Mouse (Mus musculus) limb, embryonic 10.5 days (tissue): ENCODE data around the gene Gtdc1. TPM values are rescaled to one million over a fixed set of nuclear protein-coding genes. Genes with fewer than 3 reads are reported as not detected.

Experiments used
- DNase-seq: peaks from one replicate; pipeline ENCODE4 v3.0.0-alpha.2; 2017; ENCODE audit warnings: low spot score
- H3K27ac ChIP-seq: fragments of 300-500 bp; sonication (generic); 2 replicates; pipeline ENCODE4 v1.5.1; 2016; ENCODE audit warnings: mild to moderate bottlenecking
- H3K27me3 ChIP-seq: fragments of 300-500 bp; sonication (generic); 2 replicates; pipeline ENCODE4 v1.6.1; 2016; ENCODE audit warnings: low read depth, mild to moderate bottlenecking; ENCODE audit not compliant: poor library complexity, severe bottlenecking
- H3K36me3 ChIP-seq: fragments of 300-500 bp; sonication (generic); 2 replicates; pipeline ENCODE4 v1.6.1; 2016; ENCODE audit warnings: mild to moderate bottlenecking, moderate library complexity
- H3K4me1 ChIP-seq: fragments of 300-500 bp; sonication (generic); 2 replicates; pipeline ENCODE4 v1.6.1; 2016
- H3K4me3 ChIP-seq: fragments of 300-500 bp; sonication (generic); 2 replicates; pipeline ENCODE4 v1.5.1; 2016; ENCODE audit warnings: mild to moderate bottlenecking, moderate library complexity
- H3K9me3 ChIP-seq: fragments of 300-500 bp; sonication (generic); replicated peaks from 2 replicates; pipeline ENCODE4 v1.6.1; 2016; ENCODE audit warnings: mild to moderate bottlenecking
- WGBS: fragments of 180-500 bp; shearing (Covaris S2); methylation state at CpG from one replicate; pipeline ENCODE4 v1.1.7; 2016; 5-methylcytosine and 5-hydroxymethylcytosine counted together
- polyA plus RNA-seq: library from polyadenylated mRNA; unstranded; fragments of >200 nt; fragmentation: Nextera tagmentation; extraction: Ambion mirVana; gene quantifications from 2 replicates; pipeline ENCODE4 v1.2.1, GENCODE M21; 2016

Gene Gtdc1
- polyA plus RNA-seq = 7.6 and 9.8 TPM in 2 replicates

- Histone ChIP-seq H3K4me3 (peak within 1 kb of the TSS; percentile 80), H3K4me1 (peaks cover 17% of the 10 kb centered on the region), H3K27ac (peak within 1 kb of the TSS; percentile 97), H3K9me3 (no peaks in the 10 kb centered on the region), H3K27me3 (no peaks in the 10 kb centered on the region), H3K36me3 (no peaks in the 10 kb centered on the region)
- DNase-seq = no peak
- WGBS = 1% methylated on average over 25 of the region's 27 CpGs
These were observed at the start of gene Gtdc1 for GRCm38 (mm10) chr2:44927482-44927811. Gene Gtdc1, minus strand, starts transcription at chr2:44927657.

DNA sequence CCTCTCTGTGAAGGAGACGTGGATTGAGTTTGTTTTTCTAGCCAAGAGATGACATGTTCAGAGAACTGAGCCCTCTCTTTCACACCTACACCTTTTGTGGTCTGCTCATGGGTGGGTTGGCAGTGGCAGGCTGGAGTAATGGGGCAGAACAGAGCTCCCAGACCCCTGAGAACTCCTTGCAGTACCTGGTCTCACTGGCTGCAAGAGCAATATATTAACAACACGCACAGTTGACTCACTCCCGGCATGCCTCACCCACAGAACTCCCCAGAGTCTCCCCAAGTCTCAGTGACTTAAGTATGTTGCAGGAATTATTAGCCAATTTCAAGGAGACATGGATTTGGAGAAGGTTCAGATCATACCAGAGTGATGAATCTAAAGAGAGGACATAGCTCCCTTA, 49.6 kb upstream of the Gtdc1 start:
- H3K27ac ChIP-seq = no peak overlapping the region
- no peaks in the 10 kb centered on the region for H3K36me3 ChIP-seq
- H3K27me3 ChIP-seq = peaks cover 30% of the 10 kb centered on the region
- WGBS = 78% methylated on average over 3 of the region's 3 CpGs
- no peak for DNase-seq
- H3K4me3 ChIP-seq = no peak overlapping the region
- no peaks in the 10 kb centered on the region for H3K9me3 ChIP-seq
- H3K4me1 ChIP-seq = peaks cover 9% of the 10 kb centered on the region

GRCm38 (mm10) chr2:44976484-44976883, 49.0 kb upstream of the Gtdc1 start:
- Histone ChIP-seq H3K27me3 (peaks cover 30% of the 10 kb centered on the region), H3K9me3 (no peaks in the 10 kb centered on the region), H3K4me1 (peaks cover 9% of the 10 kb centered on the region), H3K4me3 (no peak overlapping the region), H3K36me3 (no peaks in the 10 kb centered on the region), H3K27ac (no peak overlapping the region)
- WGBS = 53% methylated on average over 4 of the region's 4 CpGs
- DNase-seq = no peak

GRCm38 (mm10) chr2:44973828-44974227, 46.4 kb upstream of the Gtdc1 start:
- WGBS = 91% methylated on average over 6 of the region's 6 CpGs
- H3K4me3 ChIP-seq = no peak overlapping the region
- H3K27me3 ChIP-seq = peaks cover 12% of the 10 kb centered on the region
- H3K4me1 ChIP-seq = no peaks in the 10 kb centered on the region
- no peaks in the 10 kb centered on the region for H3K36me3 ChIP-seq
- no peak for DNase-seq
- H3K27ac ChIP-seq = no peak overlapping the region
- no peaks in the 10 kb centered on the region for H3K9me3 ChIP-seq

DNA sequence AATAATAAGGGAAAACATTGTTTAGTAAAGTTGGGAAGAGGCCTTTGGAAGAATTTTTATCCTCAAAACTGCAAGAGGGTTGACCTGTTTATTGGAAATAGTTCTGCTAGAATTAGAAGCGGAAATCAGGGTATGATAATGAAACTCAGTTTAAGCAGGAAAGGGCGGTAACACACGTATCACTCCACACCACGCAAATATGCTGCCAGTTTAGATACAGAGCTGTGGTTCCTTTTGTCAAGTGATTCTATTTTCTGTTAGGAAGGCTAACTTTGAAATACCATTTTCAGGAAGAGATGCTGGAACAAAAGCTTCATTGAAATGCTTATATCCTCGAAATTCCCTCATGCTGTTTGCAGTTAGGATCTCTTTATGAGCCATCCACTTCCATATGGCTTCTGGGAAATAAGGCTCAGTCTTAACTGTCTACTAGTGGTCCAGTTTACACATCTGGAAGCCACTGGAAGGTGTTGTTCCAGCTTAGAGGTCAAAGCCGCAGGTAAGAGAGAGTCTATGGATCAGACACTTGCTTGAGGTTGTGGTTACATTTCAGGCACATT, 42.7 kb upstream of the Gtdc1 start:
- no peaks in the 10 kb centered on the region for H3K4me1 ChIP-seq
- H3K27ac ChIP-seq = no peak overlapping the region
- no peak overlapping the region for H3K4me3 ChIP-seq
- 95% methylated on average over 6 of the region's 6 CpGs for WGBS
- H3K9me3 ChIP-seq = no peaks in the 10 kb centered on the region
- no peak for DNase-seq
- no peaks in the 10 kb centered on the region for H3K36me3 ChIP-seq
- H3K27me3 ChIP-seq = no peaks in the 10 kb centered on the region

- Histone ChIP-seq H3K4me3 (no peak overlapping the region), H3K9me3 (no peaks in the 10 kb centered on the region), H3K27me3 (no peaks in the 10 kb centered on the region), H3K27ac (no peak overlapping the region), H3K4me1 (no peaks in the 10 kb centered on the region), H3K36me3 (no peaks in the 10 kb centered on the region)
- no peak for DNase-seq
- WGBS = 92% methylated on average over 1 of the region's 1 CpGs
These were observed 42.2 kb upstream of the Gtdc1 start for GRCm38 (mm10) chr2:44969640-44970039.

GRCm38 (mm10) chr2:44969226-44969625, 41.8 kb upstream of the Gtdc1 start:
- Histone ChIP-seq H3K27ac (no peak overlapping the region), H3K36me3 (no peaks in the 10 kb centered on the region), H3K27me3 (no peaks in the 10 kb centered on the region), H3K4me1 (no peaks in the 10 kb centered on the region), H3K9me3 (no peaks in the 10 kb centered on the region), H3K4me3 (no peak overlapping the region)
- 88% methylated on average over 2 of the region's 2 CpGs for WGBS
- no peak for DNase-seq

GRCm38 (mm10) chr2:44965834-44966555, 38.5 kb upstream of the Gtdc1 start:
- DNase-seq = no peak
- 92% methylated on average over 2 of the region's 2 CpGs for WGBS
- Histone ChIP-seq H3K4me1 (no peaks in the 10 kb centered on the region), H3K9me3 (no peaks in the 10 kb centered on the region), H3K36me3 (no peaks in the 10 kb centered on the region), H3K4me3 (no peak overlapping the region), H3K27me3 (no peaks in the 10 kb centered on the region), H3K27ac (no peak overlapping the region)

- no peaks in the 10 kb centered on the region for H3K36me3 ChIP-seq
- no peaks in the 10 kb centered on the region for H3K9me3 ChIP-seq
- no peak for DNase-seq
- no peaks in the 10 kb centered on the region for H3K27me3 ChIP-seq
- no peaks in the 10 kb centered on the region for H3K4me1 ChIP-seq
- no peak overlapping the region for H3K27ac ChIP-seq
- 90% methylated on average over 5 of the region's 5 CpGs for WGBS
- H3K4me3 ChIP-seq = no peak overlapping the region
These were observed 35.2 kb upstream of the Gtdc1 start for GRCm38 (mm10) chr2:44962620-44963019.

GRCm38 (mm10) chr2:44961192-44961591, 33.7 kb upstream of the Gtdc1 start:
- no peak for DNase-seq
- H3K36me3 ChIP-seq = no peaks in the 10 kb centered on the region
- no peaks in the 10 kb centered on the region for H3K4me1 ChIP-seq
- H3K9me3 ChIP-seq = no peaks in the 10 kb centered on the region
- no peak overlapping the region for H3K27ac ChIP-seq
- H3K27me3 ChIP-seq = no peaks in the 10 kb centered on the region
- 87% methylated on average over 4 of the region's 4 CpGs for WGBS
- no peak overlapping the region for H3K4me3 ChIP-seq

DNA sequence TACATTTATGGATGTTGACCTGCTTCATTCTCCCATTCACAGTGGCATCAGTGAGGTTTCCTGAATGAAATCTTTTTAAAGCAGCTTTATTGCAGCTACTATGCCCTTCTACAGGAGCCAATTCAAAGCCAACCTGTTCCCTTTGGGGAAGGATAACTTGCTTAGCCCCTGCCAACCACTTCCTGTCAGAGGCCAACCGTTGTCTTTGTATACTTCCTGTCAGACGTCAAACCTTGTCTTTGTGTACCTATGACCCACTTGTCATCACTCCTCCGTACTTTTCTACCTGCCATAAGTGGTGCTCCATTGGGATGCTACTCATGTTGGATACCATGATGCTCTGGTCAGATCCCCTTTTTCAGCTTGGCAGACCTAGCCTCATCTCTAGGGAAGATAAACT, 33.1 kb upstream of the Gtdc1 start:
- H3K36me3 ChIP-seq = no peaks in the 10 kb centered on the region
- H3K9me3 ChIP-seq = no peaks in the 10 kb centered on the region
- no peaks in the 10 kb centered on the region for H3K27me3 ChIP-seq
- H3K4me1 ChIP-seq = no peaks in the 10 kb centered on the region
- WGBS = 80% methylated on average over 3 of the region's 3 CpGs
- H3K27ac ChIP-seq = no peak overlapping the region
- no peak overlapping the region for H3K4me3 ChIP-seq
- DNase-seq = no peak

- no peak overlapping the region for H3K27ac ChIP-seq
- no peaks in the 10 kb centered on the region for H3K27me3 ChIP-seq
- DNase-seq = no peak
- no peaks in the 10 kb centered on the region for H3K9me3 ChIP-seq
- 82% methylated on average over 1 of the region's 1 CpGs for WGBS
- peaks cover 9% of the 10 kb centered on the region for H3K4me1 ChIP-seq
- no peak overlapping the region for H3K4me3 ChIP-seq
- no peaks in the 10 kb centered on the region for H3K36me3 ChIP-seq
These were observed 29.9 kb upstream of the Gtdc1 start for GRCm38 (mm10) chr2:44957329-44957797.

GRCm38 (mm10) chr2:44956232-44956631, 28.8 kb upstream of the Gtdc1 start:
- 62% methylated on average over 3 of the region's 3 CpGs for WGBS
- H3K4me1 ChIP-seq = peaks cover 11% of the 10 kb centered on the region
- no peaks in the 10 kb centered on the region for H3K27me3 ChIP-seq
- H3K27ac ChIP-seq = no peak overlapping the region
- DNase-seq = no peak
- H3K36me3 ChIP-seq = no peaks in the 10 kb centered on the region
- no peak overlapping the region for H3K4me3 ChIP-seq
- no peaks in the 10 kb centered on the region for H3K9me3 ChIP-seq
